Mouse (Mus musculus): ENCODE measurements around the gene Csrp1. TPM values are rescaled to one million over a fixed set of nuclear protein-coding genes. Genes with fewer than 3 reads are reported as not detected.

The Csrp1 gene
- polyA plus RNA-seq, 1 experiment from 2014 or later: 236 TPM

- Histone ChIP-seq H3K9me3 (no peaks in the 10 kb centered on the region), H3K27me3 (replicated peaks) (0 out of 2 replicates have a peak, but pooled peaks cover 4% of the 10 kb centered on the region), H3K4me3 (replicated peaks) (no peak overlapping the region), H3K4me1 (peaks cover 14% of the 10 kb centered on the region), H3K4me2 (no peak overlapping the region), H3K36me3 (no peaks in the 10 kb centered on the region), H3K27ac (no peak overlapping the region), H3K9ac (no peak overlapping the region)
- 54% methylated on average over 4 of the region's 4 CpGs for WGBS
- ATAC-seq (ENCODE audit: insufficient read depth, low FRiP score, low read depth): no peak
Measured at GRCm38 (mm10) chr1:135780649-135781048, 60.8 kb downstream of the Csrp1 start.

GRCm38 (mm10) chr1:135781220-135781619, 61.4 kb downstream of the Csrp1 start:
- peak; percentile 44; the same call in 1 of the 2 replicates for ATAC-seq (ENCODE audit: insufficient read depth, low FRiP score, low read depth)
- Histone ChIP-seq H3K9ac (no peak overlapping the region), H3K36me3 (no peaks in the 10 kb centered on the region), H3K27me3 (replicated peaks) (0 out of 2 replicates have a peak, but pooled peaks cover 4% of the 10 kb centered on the region), H3K4me3 (replicated peaks) (no peak overlapping the region), H3K9me3 (no peaks in the 10 kb centered on the region), H3K4me1 (peaks cover 14% of the 10 kb centered on the region), H3K4me2 (no peak overlapping the region), H3K27ac (no peak overlapping the region)
- whole genome bisulfite sequencing: 20% methylated on average over 13 of the region's 13 CpGs

DNA sequence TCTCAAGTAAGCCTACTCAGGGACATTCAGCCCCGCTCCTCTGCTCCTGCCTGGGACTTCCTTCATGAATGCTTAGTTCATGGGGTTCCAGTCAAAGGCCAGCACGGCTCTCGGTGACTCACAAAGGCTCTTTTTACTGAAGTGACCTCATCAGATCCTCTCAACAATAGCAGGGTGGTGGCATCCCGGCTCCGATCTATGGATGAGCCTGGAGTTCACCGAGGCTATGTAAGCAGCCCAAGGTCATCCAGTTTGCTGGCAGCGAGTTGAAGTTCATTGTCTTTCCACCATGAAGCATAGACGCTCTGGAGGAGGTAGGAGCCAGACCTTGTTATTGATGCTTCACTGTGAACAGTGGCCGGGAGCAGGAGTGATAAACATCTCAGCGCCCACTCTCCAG, 63.0 kb downstream of the Csrp1 start:
- Histone ChIP-seq H3K36me3 (no peaks in the 10 kb centered on the region), H3K9ac (no peak overlapping the region), H3K27me3 (replicated peaks) (0 out of 2 replicates have a peak, but pooled peaks cover 4% of the 10 kb centered on the region), H3K4me3 (replicated peaks) (no peak overlapping the region), H3K4me1 (peaks cover 14% of the 10 kb centered on the region), H3K9me3 (no peaks in the 10 kb centered on the region), H3K27ac (no peak overlapping the region), H3K4me2 (no peak overlapping the region)
- ATAC-seq (ENCODE audit: insufficient read depth, low FRiP score, low read depth): no peak
- WGBS: 66% methylated on average over 10 of the region's 10 CpGs

- H3K27ac ChIP-seq: no peak overlapping the region; the same call in 1 of the 2 replicates
- no peaks in the 10 kb centered on the region for H3K9me3 ChIP-seq
- no peak overlapping the region for H3K9ac ChIP-seq
- H3K4me2 ChIP-seq: no peak overlapping the region
- H3K36me3 ChIP-seq: no peaks in the 10 kb centered on the region
- H3K27me3 ChIP-seq (replicated peaks): no peaks in the 10 kb centered on the region
- ATAC-seq (ENCODE audit: insufficient read depth, low FRiP score, low read depth): no peak
- WGBS: 49% methylated on average over 3 of the region's 3 CpGs
- H3K4me1 ChIP-seq: no peaks in the 10 kb centered on the region; the same call in 1 of the 2 replicates
- H3K4me3 ChIP-seq (replicated peaks): no peak overlapping the region
Measured at GRCm38 (mm10) chr1:135787799-135788198, 67.9 kb downstream of the Csrp1 start.

- no peaks in the 10 kb centered on the region for H3K9me3 ChIP-seq
- H3K27ac ChIP-seq: no peak overlapping the region
- H3K9ac ChIP-seq: no peak overlapping the region
- H3K27me3 ChIP-seq (replicated peaks): no peaks in the 10 kb centered on the region
- no peak overlapping the region for H3K4me3 ChIP-seq (replicated peaks)
- no peak for ATAC-seq (ENCODE audit: insufficient read depth, low FRiP score, low read depth)
- H3K4me1 ChIP-seq: peaks cover 6% of the 10 kb centered on the region
- peak overlapping the region; percentile 37; the same call in 1 of the 2 replicates for H3K4me2 ChIP-seq
- no peaks in the 10 kb centered on the region for H3K36me3 ChIP-seq
- WGBS: 11% methylated on average over 10 of the region's 10 CpGs
Measured at GRCm38 (mm10) chr1:135788708-135789107, 68.8 kb downstream of the Csrp1 start.

DNA sequence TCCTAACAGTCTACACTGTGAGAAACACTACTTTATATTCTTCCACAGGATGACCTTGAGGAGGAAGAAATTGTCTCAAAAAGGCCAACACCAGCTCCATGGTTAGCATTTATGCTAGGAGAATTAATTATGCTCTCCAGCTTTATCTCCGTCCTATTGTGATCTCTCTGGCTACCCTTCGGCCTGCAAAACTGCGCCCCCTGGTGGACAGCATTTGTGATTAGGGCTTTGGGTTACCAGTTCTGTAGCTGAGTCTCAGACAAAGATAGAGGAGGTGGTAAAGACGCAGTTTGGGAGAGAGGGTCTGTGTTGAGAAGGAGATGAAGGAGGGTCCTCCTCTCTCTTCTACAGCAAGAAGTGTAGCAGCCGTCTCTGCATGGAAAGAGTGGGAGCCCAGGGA, 70.0 kb downstream of the Csrp1 start:
- ATAC-seq (ENCODE audit: insufficient read depth, low FRiP score, low read depth): no peak
- H3K4me2 ChIP-seq: no peak overlapping the region
- no peak overlapping the region for H3K9ac ChIP-seq
- no peak overlapping the region for H3K4me3 ChIP-seq (replicated peaks)
- H3K36me3 ChIP-seq: no peaks in the 10 kb centered on the region
- H3K9me3 ChIP-seq: no peaks in the 10 kb centered on the region
- 11% methylated on average over 5 of the region's 5 CpGs for WGBS
- H3K4me1 ChIP-seq: peaks cover 12% of the 10 kb centered on the region
- no peaks in the 10 kb centered on the region for H3K27me3 ChIP-seq (replicated peaks)
- H3K27ac ChIP-seq: no peak overlapping the region

GRCm38 (mm10) chr1:135792143-135792939, 72.5 kb downstream of the Csrp1 start:
- Histone ChIP-seq H3K4me1 (peaks cover 24% of the 10 kb centered on the region), H3K27me3 (replicated peaks) (no peaks in the 10 kb centered on the region), H3K4me2 (no peak overlapping the region), H3K27ac (peak overlapping the region; percentile 74), H3K9ac (no peak overlapping the region), H3K4me3 (replicated peaks) (no peak overlapping the region), H3K9me3 (no peaks in the 10 kb centered on the region), H3K36me3 (no peaks in the 10 kb centered on the region)
- WGBS: 64% methylated on average over 13 of the region's 13 CpGs
- no peak for ATAC-seq (ENCODE audit: insufficient read depth, low FRiP score, low read depth)

DNA sequence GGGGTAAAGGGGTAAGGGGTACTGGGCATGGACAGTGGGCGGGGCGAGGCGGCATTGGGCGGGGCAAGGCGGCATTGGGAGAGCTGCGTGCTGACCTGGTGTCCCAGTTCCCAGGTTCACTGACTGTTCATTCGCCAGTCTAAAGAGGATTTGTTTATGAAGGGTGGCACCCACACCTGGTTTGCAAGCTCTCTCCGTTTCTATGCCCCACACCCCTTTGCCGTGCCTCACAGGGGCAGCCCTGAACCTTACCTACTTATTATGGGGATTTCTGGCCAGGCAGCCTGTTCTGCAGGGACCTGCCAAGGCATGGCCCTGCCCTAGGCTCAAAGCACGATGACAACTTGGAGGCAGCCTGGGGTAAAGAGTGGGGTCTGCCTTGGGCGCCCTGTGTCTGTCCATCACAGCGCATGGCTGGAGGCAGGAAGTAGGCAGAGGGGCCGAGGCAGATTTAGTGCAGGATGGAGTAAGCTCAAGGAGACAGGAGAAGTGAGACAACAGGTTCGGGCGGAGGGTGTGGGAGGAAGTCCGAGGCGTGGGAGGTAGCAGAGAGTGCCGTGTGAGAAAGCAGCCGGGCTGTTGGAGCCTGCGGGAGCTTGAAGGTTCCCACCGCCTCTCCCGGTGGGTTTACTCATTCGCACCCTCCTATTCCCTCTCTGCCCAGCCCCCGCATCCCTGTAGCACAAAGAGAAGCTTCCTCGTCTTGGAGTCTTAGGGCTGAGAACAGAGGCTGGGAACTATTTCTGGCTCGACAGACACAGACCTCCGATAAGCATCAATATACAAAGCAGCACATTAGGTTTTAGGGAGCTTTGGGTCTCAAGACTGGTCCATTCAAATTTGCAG, 73.7 kb downstream of the Csrp1 start:
- Histone ChIP-seq H3K27me3 (replicated peaks) (no peaks in the 10 kb centered on the region), H3K4me2 (peak overlapping the region; percentile 60), H3K36me3 (no peaks in the 10 kb centered on the region), H3K9ac (no peak overlapping the region), H3K9me3 (no peaks in the 10 kb centered on the region), H3K4me1 (peaks cover 24% of the 10 kb centered on the region), H3K4me3 (replicated peaks) (peak overlapping the region; percentile 28), H3K27ac (peak overlapping the region; percentile 87)
- ATAC-seq (ENCODE audit: insufficient read depth, low FRiP score, low read depth): peak; percentile 69
- 12% methylated on average over 27 of the region's 27 CpGs for WGBS

DNA sequence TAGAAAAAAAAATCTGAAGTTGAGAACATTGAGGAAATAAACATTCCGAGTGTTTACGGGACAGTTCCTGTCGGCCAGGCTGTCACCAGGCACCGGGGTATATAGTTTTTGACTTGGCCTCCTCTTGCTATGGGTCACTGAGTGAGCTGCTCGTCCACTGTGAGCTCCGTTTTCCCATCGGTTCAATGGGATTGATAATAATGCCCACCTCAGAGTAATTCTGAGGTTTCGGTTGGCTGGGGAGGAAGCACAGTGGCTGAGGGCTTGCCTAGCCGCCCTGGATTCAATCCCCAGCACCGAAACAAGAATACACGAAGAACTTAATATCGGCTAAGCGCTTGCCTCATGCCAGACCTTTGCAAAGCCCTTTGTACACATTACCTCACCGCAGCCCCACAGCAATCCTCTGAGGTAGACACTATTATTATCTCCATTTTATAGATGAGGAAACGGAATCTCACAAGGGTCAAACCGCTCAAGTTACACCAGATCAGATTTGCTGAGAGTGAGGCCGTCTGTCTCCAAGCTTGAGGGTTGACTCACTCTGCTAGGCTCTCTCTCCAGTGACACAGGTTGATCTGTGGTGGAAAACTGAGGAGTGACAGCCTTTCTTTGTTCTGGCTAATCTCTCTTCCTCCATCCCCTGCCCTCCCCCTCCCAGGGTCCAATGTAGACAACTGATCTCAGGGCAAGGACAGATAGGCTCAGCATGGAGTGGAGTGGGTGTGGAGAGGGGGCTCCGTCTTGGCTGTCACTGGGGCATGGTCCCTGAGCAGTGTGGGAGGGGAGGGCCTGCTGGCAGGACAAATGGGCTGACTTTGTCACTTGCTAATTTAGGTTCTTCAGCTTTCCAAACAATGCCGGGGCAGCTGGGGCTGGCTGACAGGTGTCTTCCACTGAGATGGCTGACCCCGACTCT, 74.6 kb downstream of the Csrp1 start:
- Histone ChIP-seq H3K36me3 (no peaks in the 10 kb centered on the region), H3K27ac (peak overlapping the region; percentile 87), H3K4me1 (peaks cover 26% of the 10 kb centered on the region), H3K27me3 (replicated peaks) (no peaks in the 10 kb centered on the region), H3K9me3 (no peaks in the 10 kb centered on the region), H3K9ac (no peak overlapping the region), H3K4me3 (replicated peaks) (peak overlapping the region; percentile 28; the same call in 1 of the 2 replicates), H3K4me2 (peak overlapping the region; percentile 60)
- ATAC-seq (ENCODE audit: insufficient read depth, low FRiP score, low read depth): peak; percentile 11; the same call in 1 of the 2 replicates
- 21% methylated on average over 20 of the region's 20 CpGs for WGBS

DNA sequence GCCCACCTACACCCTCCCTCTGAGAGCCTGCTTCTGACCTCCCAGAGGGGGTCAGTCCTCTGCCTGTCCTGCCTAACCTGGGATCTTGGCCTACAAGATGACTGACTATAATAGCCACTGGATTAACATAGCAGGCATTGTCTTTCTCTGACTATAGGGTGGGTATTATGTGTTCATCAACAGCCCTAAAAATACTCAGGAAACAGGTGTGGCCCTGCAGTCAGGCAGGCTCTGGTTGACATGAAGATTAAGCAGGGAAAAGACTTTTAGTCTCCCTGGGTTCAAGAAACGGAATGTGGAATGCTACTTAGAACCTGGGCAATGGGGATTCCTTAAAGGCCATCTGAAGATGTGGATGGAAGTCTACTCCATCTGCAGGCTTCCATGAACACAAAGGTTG, 78.6 kb downstream of the Csrp1 start:
- no peaks in the 10 kb centered on the region for H3K36me3 ChIP-seq
- no peak for ATAC-seq (ENCODE audit: insufficient read depth, low FRiP score, low read depth)
- H3K4me1 ChIP-seq: peaks cover 43% of the 10 kb centered on the region
- H3K4me2 ChIP-seq: no peak overlapping the region
- H3K4me3 ChIP-seq (replicated peaks): no peak overlapping the region
- 69% methylated on average over 1 of the region's 1 CpGs for WGBS
- H3K9me3 ChIP-seq: no peaks in the 10 kb centered on the region
- no peak overlapping the region for H3K27ac ChIP-seq
- no peaks in the 10 kb centered on the region for H3K27me3 ChIP-seq (replicated peaks)
- H3K9ac ChIP-seq: no peak overlapping the region

- Histone ChIP-seq H3K4me2 (no peak overlapping the region), H3K9me3 (no peaks in the 10 kb centered on the region), H3K4me3 (replicated peaks) (no peak overlapping the region), H3K27ac (no peak overlapping the region), H3K36me3 (no peaks in the 10 kb centered on the region), H3K27me3 (replicated peaks) (no peaks in the 10 kb centered on the region), H3K4me1 (peaks cover 38% of the 10 kb centered on the region), H3K9ac (no peak overlapping the region)
- ATAC-seq (ENCODE audit: insufficient read depth, low FRiP score, low read depth): no peak
- WGBS: 45% methylated on average over 8 of the region's 8 CpGs
Measured at GRCm38 (mm10) chr1:135799109-135799627, 79.3 kb downstream of the Csrp1 start.
